Mouse (Mus musculus): ENCODE data around the gene Pclo. TPM values are rescaled to one million over a fixed set of nuclear protein-coding genes. Genes with fewer than 3 reads are reported as not detected.

The Pclo gene
- polyA plus RNA-seq, 1 experiment: not detected

DNA sequence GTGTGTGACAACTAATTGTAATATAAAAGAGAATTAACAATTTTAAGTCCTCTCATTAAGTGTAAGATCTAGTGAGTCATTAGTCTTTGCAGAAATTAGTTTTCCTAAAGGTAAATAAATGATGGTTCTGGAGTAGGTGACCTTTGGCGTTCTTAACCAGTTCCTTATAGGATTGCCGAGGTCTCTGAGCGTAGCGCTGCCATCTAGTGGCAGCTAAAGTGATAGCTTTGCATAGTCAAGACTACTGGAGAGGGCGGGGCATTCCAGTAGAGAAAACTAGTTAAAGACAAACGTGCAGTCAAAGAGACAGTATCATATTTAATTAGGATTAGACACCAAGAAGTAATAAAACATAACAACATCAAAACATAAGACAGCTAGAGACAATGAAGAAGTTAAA lies 292.4 kb downstream of the Pclo start:
- no peak for TF ChIP-seq GATA1 (IDR thresholded peaks at IDR 0.05; ENCODE audit: low read length)

DNA sequence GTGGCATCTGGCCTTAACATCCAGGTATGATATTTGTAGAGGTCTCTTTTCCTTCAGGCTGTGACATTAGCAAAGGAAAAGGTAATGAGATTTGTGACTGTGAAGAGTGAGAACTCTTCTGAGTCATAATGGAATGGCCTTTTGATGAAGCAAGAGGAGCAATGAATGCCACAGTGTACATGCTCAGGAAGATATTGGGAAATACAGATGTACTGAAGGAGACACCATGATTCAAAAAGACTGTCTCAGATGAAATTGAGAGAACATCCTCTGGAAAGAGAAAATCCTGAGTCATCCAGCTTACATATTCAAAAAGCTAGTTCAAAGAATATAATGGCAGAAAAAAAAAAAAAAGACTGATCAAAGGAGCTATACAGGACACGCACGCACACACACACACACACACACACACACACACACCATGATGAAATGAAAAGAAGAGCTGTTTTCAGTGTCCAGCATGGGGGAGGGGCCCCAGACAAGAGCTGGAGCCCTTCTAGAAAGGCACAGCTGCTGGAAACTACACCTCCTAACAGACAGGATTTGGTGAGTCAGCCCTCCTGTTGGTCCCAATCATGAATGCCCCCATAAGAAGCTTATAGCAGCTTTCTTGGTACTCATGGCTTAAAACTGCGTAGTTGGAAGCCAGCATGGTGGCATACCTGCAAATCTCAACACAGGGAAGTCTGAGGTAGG lies 318.6 kb downstream of the Pclo start:
- no peak for TF ChIP-seq GATA1 (IDR thresholded peaks at IDR 0.05; ENCODE audit: low read length)

DNA sequence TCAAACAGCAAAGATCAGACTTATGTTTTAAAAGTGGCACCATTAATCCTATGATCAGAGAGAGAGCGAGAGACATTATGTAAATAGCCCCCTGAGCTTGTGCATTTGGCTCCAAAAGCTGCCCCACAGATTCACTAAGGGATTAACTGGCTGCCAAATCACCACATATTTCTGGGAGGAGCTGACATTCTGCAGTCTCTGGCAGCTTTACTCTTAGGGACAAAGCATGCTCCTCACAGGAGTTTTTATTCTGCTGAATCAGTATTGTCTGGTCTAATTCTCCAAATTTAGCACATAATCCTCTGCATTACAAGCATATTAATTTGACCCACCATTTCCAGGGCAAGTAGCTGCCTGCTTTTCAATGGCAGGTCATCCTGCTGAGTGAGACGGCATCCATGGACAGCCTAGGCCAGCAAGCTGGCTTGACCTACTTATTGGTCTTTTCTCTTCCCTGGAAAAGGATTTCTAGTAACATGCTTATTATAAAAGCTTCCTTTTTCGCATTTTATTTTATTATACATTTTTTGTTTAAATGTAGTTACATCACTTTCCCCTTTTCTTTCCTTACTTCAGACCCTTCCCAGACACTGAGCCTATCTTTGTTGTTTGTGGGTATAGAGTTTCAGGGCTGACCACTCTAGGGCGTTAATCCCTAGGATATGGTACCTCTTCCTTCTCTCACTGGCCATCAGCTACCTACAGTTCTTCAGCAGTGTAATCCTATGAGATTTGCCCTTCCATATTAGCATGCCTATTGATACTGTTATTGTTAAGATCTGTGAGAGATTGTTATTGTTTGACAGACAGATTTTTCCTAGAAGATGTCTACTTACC lies 319.7 kb downstream of the Pclo start:
- no peak for TF ChIP-seq GATA1 (IDR thresholded peaks at IDR 0.05; ENCODE audit: low read length)

DNA sequence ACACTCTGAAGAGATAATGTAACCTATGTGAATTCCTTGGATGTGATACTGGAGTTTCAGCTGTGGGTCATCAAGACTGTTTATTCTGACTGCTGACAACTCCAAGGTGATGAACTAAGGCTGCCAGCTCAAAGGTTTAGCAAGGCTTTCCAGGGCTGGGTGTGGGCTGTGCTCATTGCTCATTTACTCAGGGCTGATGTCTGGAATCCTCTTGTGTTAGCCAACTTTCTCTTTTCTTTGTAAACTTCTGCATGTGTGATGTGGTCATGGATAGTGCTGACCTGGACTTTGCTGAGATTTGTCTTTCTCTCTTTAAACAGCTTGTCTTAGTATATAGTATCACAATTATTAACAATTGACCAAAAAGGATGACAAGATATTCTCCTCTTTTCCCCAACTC lies 338.9 kb downstream of the Pclo start:
- no peak for TF ChIP-seq GATA1 (IDR thresholded peaks at IDR 0.05; ENCODE audit: low read length)

DNA sequence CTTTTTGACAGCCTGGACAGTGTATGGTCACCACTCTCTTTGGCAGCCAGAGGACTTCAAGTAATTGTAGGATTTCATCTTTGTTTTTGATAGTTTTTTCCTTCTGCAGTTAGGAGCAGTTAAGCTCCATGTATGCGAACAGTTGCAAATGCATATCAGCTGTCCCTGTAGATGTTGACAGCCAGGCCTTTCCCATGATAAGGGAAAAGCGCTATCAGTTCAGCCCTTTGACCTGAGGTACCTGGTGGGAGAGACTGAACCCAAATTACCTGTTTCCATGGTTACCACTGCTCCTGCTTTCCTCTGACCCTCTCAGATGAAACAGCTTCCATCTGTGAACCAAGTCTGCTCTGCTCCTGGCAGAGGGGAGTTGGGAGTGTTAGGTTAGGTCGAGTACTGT lies 377.5 kb downstream of the Pclo start:
- TF ChIP-seq GATA1 (IDR thresholded peaks at IDR 0.05; ENCODE audit: low read length): no peak

Data from G1E-ER4 (cell line).